Mouse (Mus musculus): ENCODE measurements around the gene Arid4a.
"Not testable (repeated sequence)": the region's sequence is repeated elsewhere in the genome, so short reads cannot be mapped to it uniquely, and the experiment has no call there.

The Arid4a gene

GRCm38 (mm10) chr12:71059741-71060140, 44.0 kb downstream of the Arid4a start:
- no peak for DNase-seq

GRCm38 (mm10) chr12:71069846-71070245, 54.1 kb downstream of the Arid4a start:
- no peak for DNase-seq

GRCm38 (mm10) chr12:71072048-71072447, 56.3 kb downstream of the Arid4a start:
- no peak for DNase-seq

- DNase-seq: peak; percentile 77
Measured at GRCm38 (mm10) chr12:71073113-71073730, 57.4 kb downstream of the Arid4a start.

- no peak for DNase-seq
Measured at GRCm38 (mm10) chr12:71086331-71086730, 70.5 kb downstream of the Arid4a start.

- DNase-seq: not testable (repeated sequence)
Measured at GRCm38 (mm10) chr12:71104275-71104674, 88.5 kb downstream of the Arid4a start.

GRCm38 (mm10) chr12:71107216-71107771, 91.5 kb downstream of the Arid4a start:
- DNase-seq: no peak

- DNase-seq: no peak
Measured at GRCm38 (mm10) chr12:71111331-71111730, 95.5 kb downstream of the Arid4a start, which contains the start of gene Tomm20l. Gene Tomm20l, plus strand, starts transcription at chr12:71111428.

- no peak for DNase-seq
Measured at GRCm38 (mm10) chr12:71113074-71113473, 97.3 kb downstream of the Arid4a start.

GRCm38 (mm10) chr12:71113675-71114288, 98.0 kb downstream of the Arid4a start:
- peak; percentile 87 for DNase-seq

GRCm38 (mm10) chr12:71116411-71116810, 100.6 kb downstream of the Arid4a start:
- no peak for DNase-seq

GRCm38 (mm10) chr12:71122731-71123130, 106.9 kb downstream of the Arid4a start:
- no peak for DNase-seq

- no peak for DNase-seq
Measured at GRCm38 (mm10) chr12:71123286-71123685, 107.5 kb downstream of the Arid4a start.

GRCm38 (mm10) chr12:71135581-71135980, 119.8 kb downstream of the Arid4a start:
- DNase-seq: no peak

- DNase-seq: peak; percentile 70
Measured at GRCm38 (mm10) chr12:71136130-71136973, 120.6 kb downstream of the Arid4a start, which contains the start of the genes Timm9 and 2700049A03Rik. Gene Timm9, minus strand, starts transcription at chr12:71136684. Gene 2700049A03Rik, plus strand, starts transcription at chr12:71136848.

- DNase-seq: peak; percentile 65
Measured at GRCm38 (mm10) chr12:71136974-71137491, 121.2 kb downstream of the Arid4a start.

- no peak for DNase-seq
Measured at GRCm38 (mm10) chr12:71137686-71138085, 121.9 kb downstream of the Arid4a start.

- DNase-seq: no peak
Measured at GRCm38 (mm10) chr12:71139258-71139828, 123.6 kb downstream of the Arid4a start.

GRCm38 (mm10) chr12:71141189-71141588, 125.4 kb downstream of the Arid4a start:
- DNase-seq: no peak

- DNase-seq: peak; percentile 12
Measured at GRCm38 (mm10) chr12:71147641-71148040, 131.9 kb downstream of the Arid4a start.
